Mouse (Mus musculus) naive thymus-derived CD4-positive, alpha-beta T cell, adult 2 months (primary cell): ENCODE data around the gene Kdelr3.
A peak's percentile ranks its signal among the peaks of the same experiment; 100 is the strongest.

Source experiments
- DNase-seq: peaks from one replicate; pipeline ENCODE4 v3.0.0-alpha.2; 2011; ENCODE audit warnings: low read depth

Kdelr3 gene

GRCm38 (mm10) chr15:79511553-79512320 lies 4.5 kb upstream of the Kdelr3 start:
- peak; percentile 23 for DNase-seq

GRCm38 (mm10) chr15:79513940-79514339 lies 2.3 kb upstream of the Kdelr3 start:
- DNase-seq: no peak

- no peak for DNase-seq
These were observed 1.5 kb downstream of the Kdelr3 start for GRCm38 (mm10) chr15:79517710-79518109.

- no peak for DNase-seq
These were observed 2.4 kb downstream of the Kdelr3 start for GRCm38 (mm10) chr15:79518571-79518970.

- DNase-seq: no peak
These were observed 3.4 kb downstream of the Kdelr3 start for GRCm38 (mm10) chr15:79519400-79520220.

GRCm38 (mm10) chr15:79525564-79525963 lies 9.4 kb downstream of the Kdelr3 start:
- DNase-seq: no peak

GRCm38 (mm10) chr15:79525979-79526768 lies 10.0 kb downstream of the Kdelr3 start:
- DNase-seq: no peak

GRCm38 (mm10) chr15:79527192-79527591 lies 11.0 kb downstream of the Kdelr3 start:
- DNase-seq: no peak

GRCm38 (mm10) chr15:79527991-79528639 lies 11.9 kb downstream of the Kdelr3 start:
- no peak for DNase-seq

- DNase-seq: no peak
These were observed 13.7 kb downstream of the Kdelr3 start for GRCm38 (mm10) chr15:79529935-79530334.

- DNase-seq: no peak
These were observed 17.6 kb downstream of the Kdelr3 start for GRCm38 (mm10) chr15:79533796-79534195.

- DNase-seq: no peak
These were observed 27.8 kb downstream of the Kdelr3 start for GRCm38 (mm10) chr15:79543968-79544367.

- peak; percentile 33 for DNase-seq
These were observed 29.3 kb downstream of the Kdelr3 start for GRCm38 (mm10) chr15:79545496-79545895.

- peak; percentile 74 for DNase-seq
These were observed 29.7 kb downstream of the Kdelr3 start for GRCm38 (mm10) chr15:79545921-79546399.

GRCm38 (mm10) chr15:79546410-79547288 lies 30.4 kb downstream of the Kdelr3 start, which contains the start of gene Ddx17:
Gene Ddx17 (minus strand): TSS chr15:79546741.
- peak; percentile 100 for DNase-seq

GRCm38 (mm10) chr15:79547289-79547820 lies 31.1 kb downstream of the Kdelr3 start:
- DNase-seq: no peak

GRCm38 (mm10) chr15:79548226-79548625 lies 32.0 kb downstream of the Kdelr3 start:
- no peak for DNase-seq

GRCm38 (mm10) chr15:79552566-79552965 lies 36.4 kb downstream of the Kdelr3 start:
- DNase-seq: no peak

GRCm38 (mm10) chr15:79559649-79560048 lies 43.4 kb downstream of the Kdelr3 start:
- no peak for DNase-seq

GRCm38 (mm10) chr15:79562417-79562816 lies 46.2 kb downstream of the Kdelr3 start:
- DNase-seq: no peak
